Mouse (Mus musculus) stomach, postnatal 0 days (tissue): ENCODE data around the gene AW549877.

ENCODE experiments used
- CTCF ChIP-seq: IDR thresholded peaks from 2 replicates; pipeline ENCODE4 v1.5.1; 2016; ENCODE audit warnings: antibody characterized with exemption, low read depth, mild to moderate bottlenecking, moderate library complexity
- EP300 ChIP-seq: optimal IDR thresholded peaks from 2 replicates; pipeline ENCODE3; 2016; ENCODE audit warnings: antibody characterized with exemption

- TF ChIP-seq CTCF: no peak
- no peak for TF ChIP-seq EP300
Measured at GRCm38 (mm10) chr15:3999144-3999543, 3.6 kb upstream of the AW549877 start.
